Mouse (Mus musculus): ENCODE measurements around the gene Glb1l.

GRCm38 (mm10) chr1:75244836-75245235 is 34.2 kb upstream of the Glb1l start:
- TF ChIP-seq CTCF (IDR thresholded peaks at IDR 0.05; ENCODE audit: low read depth, low read length), result no peak
- no peak for TF ChIP-seq GATA1 (IDR thresholded peaks at IDR 0.05; ENCODE audit: borderline replicate concordance, low read length)

Measured in G1E (cell line).